Mouse (Mus musculus) MEL-GATA-1-ER (cell line): ENCODE data around the gene Agpat2.

Experiments used
- DNase-seq: peaks from one replicate; pipeline ENCODE4 v3.0.0-alpha.2; 2012; ENCODE audit warnings: low read depth; ENCODE audit errors: extremely low read depth

The Agpat2 gene

GRCm38 (mm10) chr2:26626081-26626480, 21.9 kb upstream of the Agpat2 start:
- no peak for DNase-seq

GRCm38 (mm10) chr2:26625419-26625818, 21.2 kb upstream of the Agpat2 start:
- DNase-seq: no peak

- DNase-seq: no peak
Observed at GRCm38 (mm10) chr2:26622984-26623383, 18.8 kb upstream of the Agpat2 start.

GRCm38 (mm10) chr2:26621246-26621645, 17.0 kb upstream of the Agpat2 start:
- DNase-seq: no peak

GRCm38 (mm10) chr2:26617928-26618327, 13.7 kb upstream of the Agpat2 start:
- DNase-seq: no peak

GRCm38 (mm10) chr2:26617331-26617730, 13.1 kb upstream of the Agpat2 start:
- DNase-seq: no peak

GRCm38 (mm10) chr2:26615459-26616124, 11.4 kb upstream of the Agpat2 start:
- no peak for DNase-seq

GRCm38 (mm10) chr2:26614903-26615302, 10.7 kb upstream of the Agpat2 start:
- no peak for DNase-seq

- no peak for DNase-seq
Observed at GRCm38 (mm10) chr2:26611896-26612295, 7.7 kb upstream of the Agpat2 start.

GRCm38 (mm10) chr2:26611054-26611453, 6.8 kb upstream of the Agpat2 start:
- no peak for DNase-seq

- no peak for DNase-seq
Observed at GRCm38 (mm10) chr2:26610526-26610925, 6.3 kb upstream of the Agpat2 start.

GRCm38 (mm10) chr2:26609261-26609661, 5.0 kb upstream of the Agpat2 start:
- no peak for DNase-seq

GRCm38 (mm10) chr2:26608781-26609180, 4.6 kb upstream of the Agpat2 start:
- no peak for DNase-seq

GRCm38 (mm10) chr2:26607056-26607910, 3.1 kb upstream of the Agpat2 start:
- DNase-seq: no peak

- no peak for DNase-seq
Observed at GRCm38 (mm10) chr2:26606579-26606978, 2.4 kb upstream of the Agpat2 start.

GRCm38 (mm10) chr2:26605331-26605730, 1.1 kb upstream of the Agpat2 start:
- no peak for DNase-seq

- no peak for DNase-seq
Observed at GRCm38 (mm10) chr2:26603159-26603558, 1.1 kb downstream of the Agpat2 start.

- no peak for DNase-seq
Observed at GRCm38 (mm10) chr2:26602631-26603030, 1.6 kb downstream of the Agpat2 start.

- DNase-seq: no peak
Observed at GRCm38 (mm10) chr2:26601595-26601994, 2.6 kb downstream of the Agpat2 start.

- no peak for DNase-seq
Observed at GRCm38 (mm10) chr2:26600664-26601063, 3.6 kb downstream of the Agpat2 start.

- no peak for DNase-seq
Observed at GRCm38 (mm10) chr2:26599965-26600364, 4.3 kb downstream of the Agpat2 start.

- no peak for DNase-seq
Observed at GRCm38 (mm10) chr2:26598462-26598861, 5.8 kb downstream of the Agpat2 start.

- DNase-seq: no peak
Observed at GRCm38 (mm10) chr2:26597810-26598209, 6.4 kb downstream of the Agpat2 start.
